Mouse (Mus musculus) G1E (cell line): ENCODE data around the gene 9930111J21Rik2.
"Not testable (repeated sequence)": the region's sequence is repeated elsewhere in the genome, so short reads cannot be mapped to it uniquely, and the experiment has no call there.

Source experiments
- CTCF ChIP-seq: IDR thresholded peaks from 2 replicates; pipeline ENCODE4 v1.5.1; 2012; ENCODE audit warnings: low read depth, low read length, inconsistent platforms, mixed read lengths
- POLR2AphosphoS5 ChIP-seq: IDR thresholded peaks from 2 replicates; pipeline ENCODE4 v1.6.1; 2012; ENCODE audit warnings: low read depth, low read length, inconsistent platforms; ENCODE audit not compliant: insufficient replicate concordance
- TAL1 ChIP-seq: conservative IDR thresholded peaks from 2 replicates; pipeline ENCODE4 v1.6.1; 2012; ENCODE audit warnings: low read depth, low read length, inconsistent platforms, mixed read lengths

DNA sequence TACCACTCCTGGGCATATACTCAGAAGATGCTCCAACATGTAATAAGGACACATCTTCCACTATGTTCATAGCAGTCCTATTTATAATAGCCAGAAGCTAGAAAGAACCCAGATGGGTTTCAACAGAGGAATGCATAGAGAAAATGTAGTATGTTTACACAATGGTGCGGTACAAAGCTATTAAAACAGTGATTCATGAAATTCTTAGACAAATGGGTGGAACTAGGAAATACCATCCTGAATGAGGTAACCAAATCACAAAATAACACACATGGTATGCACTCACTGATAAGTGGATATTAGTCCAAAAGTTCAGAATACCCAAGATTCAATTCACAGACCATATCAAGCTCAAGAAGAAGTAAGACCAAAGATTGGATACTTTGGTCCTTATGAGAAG lies 76.4 kb downstream of the 9930111J21Rik2 start:
- not testable (repeated sequence) for TF ChIP-seq CTCF, TAL1, POLR2AphosphoS5
